Comparison of ENCODE assay signal across 19 mouse cellular contexts in genomic region chr15:10933930-10934329, GRCm38 (mm10). TPM values are rescaled to one million over a fixed set of nuclear protein-coding genes. Genes with fewer than 3 reads are reported as not detected.
DNase-seq lines count a peak whose midpoint lies in the region; ATAC-seq lines count a peak whose summit lies in the region.
"Had no signal": no experiment of that assay in that cellular context is flagged by ENCODE, and none has a peak within 500 bp of the region (broad histone marks: within the 10 kb centered on the region; RNA-seq: fewer than 3 reads in every experiment).

No protein-coding gene starts in this region.

- peak; percentile 99 for ATAC-seq in common myeloid progenitor, adult 5-6 weeks (replicated peaks; ENCODE audit: low read depth, poor library complexity, severe bottlenecking)
- ATAC-seq in hematopoietic stem cell, adult 5-6 weeks (replicated peaks in 1 of 2; ENCODE audit: insufficient read depth in 1 of 2, low FRiP score in 2 of 2, low TSS enrichment in 1 of 2, low read depth in 1 of 2, poor library complexity in 2 of 2, severe bottlenecking in 2 of 2), result peak; percentile 94 to 95
- ATAC-seq in megakaryocyte progenitor cell, adult 5-6 weeks (replicated peaks; ENCODE audit: poor library complexity), result peak; percentile 97
- ATAC-seq: forebrain, embryonic 13.5 days; forebrain, embryonic 15.5 days; forebrain, postnatal 0 days had no signal

- DNase-seq in 416B (ENCODE audit: low read depth), result peak; percentile 81
- DNase-seq in spleen, postnatal 14 days (ENCODE audit: low spot score in 2 of 2), result no peak
- DNase-seq in frontal cortex, postnatal 25 days (ENCODE audit: low spot score in 2 of 2), result no peak
- no peak for DNase-seq in heart, adult 8-10 months (ENCODE audit: low spot score)
- DNase-seq: adrenal gland, adult 2 months; adrenal gland, postnatal 10 days; adrenal gland, postnatal 25 days; cerebellum, adult 18-20 months; cerebellum, adult 8-10 months; cerebellum, adult 9-11 months; cerebellum, postnatal 14 days; cerebellum, postnatal 36 days; forebrain, postnatal 0 days had no signal

RNA-seq across cellular contexts. Expression of gene C1qtnf3, which starts 18.2 kb away (rescaled TPM):
- total RNA-seq in common myeloid progenitor, adult 5-6 weeks (2017), result not detected in 2 replicates
- not detected in 2 replicates for total RNA-seq in hematopoietic stem cell, adult 5-6 weeks (2017)
- not detected in 2 replicates for total RNA-seq in megakaryocyte progenitor cell, adult 5-6 weeks (2015)
- total RNA-seq in megakaryocyte progenitor cell, adult 5-6 weeks (2017), result not detected in 2 replicates
- not detected for total RNA-seq in heart, adult 8-10 months (2022)
- total RNA-seq: MEL had no signal

RNA-seq across cellular contexts. Expression of gene Amacr, which starts 47.6 kb away (rescaled TPM):
- total RNA-seq in common myeloid progenitor, adult 5-6 weeks (2017), result 1.4 and 3.4 TPM in 2 replicates
- 10.6 and 12.2 TPM in 2 replicates for total RNA-seq in hematopoietic stem cell, adult 5-6 weeks (2017)
- 2.6 and 2.8 TPM in 2 replicates for total RNA-seq in megakaryocyte progenitor cell, adult 5-6 weeks (2015)
- 2.0 and 3.3 TPM in 2 replicates for total RNA-seq in megakaryocyte progenitor cell, adult 5-6 weeks (2017)
- total RNA-seq in heart, adult 8-10 months (2022), result 10 to 100 TPM; 34.2 to 38.2 (median 36.0) TPM
- total RNA-seq: MEL had no signal
